Mouse (Mus musculus) right cerebral cortex, postnatal 14 days (tissue): ENCODE results near the gene Trpv1.

ENCODE experiments used
- DNase-seq: peaks from one replicate; pipeline ENCODE4 v3.0.0; 2022

Trpv1 gene

GRCm38 (mm10) chr11:73233992-73234391 is at the start of gene Trpv1:
Gene Trpv1, plus strand, starts transcription at chr11:73234292.
- no peak for DNase-seq

- no peak for DNase-seq
Measured at GRCm38 (mm10) chr11:73185872-73186615, 48.0 kb upstream of the Trpv1 start.

DNA sequence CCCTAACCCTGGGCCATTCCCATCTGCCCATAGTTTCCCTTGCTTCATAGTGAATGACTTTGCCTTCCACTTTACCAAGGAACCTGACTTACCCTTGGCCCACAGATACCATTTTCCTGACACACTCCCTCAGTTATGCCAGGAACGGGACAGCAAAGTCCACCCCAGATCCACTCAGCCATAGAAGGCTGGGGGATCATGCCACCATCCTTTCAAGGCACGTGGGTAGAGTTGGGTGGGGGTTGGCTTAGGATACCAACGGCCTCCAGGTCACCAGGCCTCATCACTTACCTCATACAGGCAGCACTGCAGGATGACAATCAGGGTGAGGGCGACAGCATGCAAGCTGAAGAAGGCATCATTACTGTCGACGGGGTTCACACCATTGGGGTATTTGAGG is 46.9 kb upstream of the Trpv1 start:
- DNase-seq = no peak

- no peak for DNase-seq
Measured at GRCm38 (mm10) chr11:73193047-73193446, 41.0 kb upstream of the Trpv1 start.

DNA sequence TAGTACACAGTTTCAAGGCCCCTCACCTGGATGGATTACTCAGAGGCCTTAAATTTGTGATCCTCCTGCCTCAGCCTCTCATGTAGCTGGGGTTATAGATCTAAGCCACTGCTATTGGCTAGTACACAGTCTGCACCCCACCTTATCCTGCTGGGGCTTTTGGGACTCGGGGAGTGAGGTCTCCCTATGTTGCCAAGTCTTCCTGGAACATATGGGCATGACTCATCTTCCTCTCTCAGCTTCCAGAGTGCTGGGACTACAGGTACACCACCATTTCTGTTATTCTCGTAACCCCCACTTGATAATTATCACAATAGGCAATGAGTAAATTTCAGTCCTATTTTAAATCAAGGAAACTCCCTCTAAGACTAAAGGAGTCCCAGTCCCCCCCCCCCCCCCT is 39.6 kb upstream of the Trpv1 start:
- no peak for DNase-seq

DNA sequence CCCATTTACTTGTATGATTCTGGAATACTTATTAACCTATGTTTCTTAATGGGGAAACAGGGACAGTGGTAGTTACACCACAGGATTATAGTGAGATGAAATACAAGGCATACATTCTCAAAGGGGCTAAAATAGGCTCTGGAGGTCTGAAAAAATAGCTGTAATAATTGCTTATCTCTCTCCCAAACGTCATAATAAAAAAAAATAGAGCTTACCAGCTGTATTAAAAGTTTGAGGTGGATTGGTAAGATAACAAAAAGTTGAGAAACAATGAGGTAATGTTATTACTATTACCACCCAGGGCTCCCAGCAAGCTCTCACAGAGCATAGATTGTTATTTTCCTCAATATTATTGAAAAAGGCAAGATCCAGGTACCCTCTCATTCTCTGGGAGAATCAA is 35.9 kb upstream of the Trpv1 start:
- no peak for DNase-seq

DNA sequence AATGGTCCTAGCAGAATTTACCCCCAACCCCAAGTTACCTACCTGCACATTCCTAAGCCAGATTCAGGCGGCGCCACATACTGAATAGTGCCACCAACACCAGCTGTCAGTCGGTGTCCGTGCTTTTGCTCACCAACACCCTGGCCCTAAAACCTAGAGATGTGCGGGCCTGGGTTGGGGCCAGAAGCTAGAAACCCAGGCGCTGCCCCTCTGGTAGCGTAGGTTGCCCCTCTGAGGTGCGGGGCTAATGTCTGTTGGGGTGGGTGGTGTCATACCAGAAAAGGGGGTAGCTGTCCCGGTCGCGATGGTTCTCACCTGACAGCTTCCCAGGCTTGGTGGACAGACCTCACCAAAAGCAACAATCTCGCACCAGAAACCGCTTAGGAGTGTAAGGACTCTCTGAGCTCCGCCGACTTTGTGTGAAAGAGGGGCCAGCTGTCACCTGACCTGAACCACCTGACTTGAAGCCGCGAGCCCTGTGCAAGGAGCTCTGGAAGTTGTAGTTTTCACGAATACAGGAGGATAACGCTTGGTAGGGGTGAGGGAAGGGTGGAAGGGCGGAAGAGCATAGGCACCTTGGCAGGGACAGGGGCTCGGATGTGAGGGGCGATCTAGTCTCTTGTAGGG is 35.4 kb upstream of the Trpv1 start, which contains the start of gene Ctns:
Gene Ctns, minus strand, starts transcription at position 440 of the 627 bp plus-strand sequence.
- peak; percentile 73 for DNase-seq

DNA sequence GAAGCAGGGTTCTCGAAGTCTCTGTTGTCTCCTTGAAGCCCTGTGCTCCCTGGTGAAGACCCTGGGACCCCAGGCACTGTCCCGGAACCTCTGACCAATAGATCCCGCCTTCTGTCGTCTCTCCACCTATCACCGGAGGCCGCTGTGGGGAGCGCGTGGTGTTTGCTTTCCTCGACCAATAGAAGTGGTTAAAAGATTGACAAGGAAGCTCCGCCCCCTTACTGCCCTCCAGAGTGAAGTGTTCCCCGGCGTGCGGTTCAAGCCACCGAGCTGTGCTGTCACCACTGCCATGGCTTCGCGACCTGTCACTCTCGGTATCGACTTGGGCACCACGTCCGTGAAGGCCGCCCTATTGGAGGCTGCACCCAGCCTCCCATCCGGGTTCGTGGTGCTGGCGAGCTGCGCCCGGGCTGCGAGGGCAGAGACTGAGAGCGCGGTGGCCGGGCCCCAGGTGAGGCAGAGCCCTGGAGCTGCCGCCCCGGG is 34.8 kb upstream of the Trpv1 start, which contains the start of gene Shpk:
Gene Shpk, plus strand, starts transcription at position 231 of the 483 bp plus-strand sequence.
- peak; percentile 93 for DNase-seq

GRCm38 (mm10) chr11:73199879-73200278 is 34.2 kb upstream of the Trpv1 start:
- no peak for DNase-seq

- DNase-seq = no peak
Measured at GRCm38 (mm10) chr11:73201021-73201420, 33.1 kb upstream of the Trpv1 start.

DNA sequence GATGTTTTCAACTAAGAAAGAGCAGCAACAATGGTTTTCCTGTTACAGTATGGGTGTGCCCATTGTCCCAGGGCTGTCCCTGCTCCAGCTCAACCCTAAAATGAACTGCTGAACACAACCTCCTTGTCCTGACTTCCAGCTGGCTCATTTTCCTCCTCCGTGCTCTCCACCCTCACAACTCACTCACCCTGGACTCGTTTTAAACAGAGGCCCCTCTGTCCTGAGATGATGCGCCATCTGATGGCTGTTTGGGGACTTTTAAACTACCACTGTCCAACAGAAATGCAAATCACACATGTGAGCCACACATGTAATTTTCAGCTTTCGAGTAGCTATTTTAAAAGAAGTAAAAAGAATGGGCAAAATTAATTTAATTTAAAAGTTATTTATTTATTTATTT is 32.5 kb upstream of the Trpv1 start:
- no peak for DNase-seq

GRCm38 (mm10) chr11:73203895-73204294 is 30.2 kb upstream of the Trpv1 start:
- no peak for DNase-seq

DNA sequence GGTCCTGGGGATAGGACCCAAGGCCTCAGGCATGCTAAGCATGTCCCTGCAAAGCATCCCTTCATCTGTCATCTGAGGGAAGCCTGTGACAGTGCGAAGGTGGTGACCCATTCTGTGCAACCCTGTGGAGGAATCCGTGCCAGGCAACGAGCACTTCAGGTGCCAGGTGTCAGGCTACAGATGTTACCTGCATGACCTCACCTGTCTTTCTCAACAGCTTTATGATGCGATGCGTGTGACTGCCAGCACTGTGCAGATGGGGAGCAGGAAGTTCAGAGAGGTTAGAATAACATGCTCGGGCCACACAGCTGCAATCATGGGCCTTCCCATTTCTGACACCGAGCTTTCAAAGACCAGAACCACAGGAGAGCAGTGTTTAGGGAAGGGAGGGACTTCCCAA is 28.9 kb upstream of the Trpv1 start:
- DNase-seq = no peak

DNA sequence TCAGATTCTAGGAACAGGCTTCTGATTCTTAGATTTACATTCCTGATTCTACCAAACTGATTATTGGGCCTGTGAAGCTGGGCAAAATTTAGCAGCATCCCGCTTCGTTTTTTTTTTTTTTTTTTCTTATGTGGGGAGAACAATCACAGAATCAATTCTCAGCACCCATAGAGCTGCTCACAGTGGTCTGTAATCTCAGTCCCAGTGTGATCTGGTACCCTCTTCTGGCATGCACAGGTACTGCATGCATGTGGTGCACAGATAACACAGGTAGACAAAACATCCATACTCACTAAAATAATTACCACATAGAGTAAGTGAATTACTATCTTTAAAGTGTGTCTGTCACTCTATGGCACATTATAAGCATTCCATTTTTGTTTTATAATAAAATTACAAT is 26.5 kb upstream of the Trpv1 start:
- no peak for DNase-seq

DNA sequence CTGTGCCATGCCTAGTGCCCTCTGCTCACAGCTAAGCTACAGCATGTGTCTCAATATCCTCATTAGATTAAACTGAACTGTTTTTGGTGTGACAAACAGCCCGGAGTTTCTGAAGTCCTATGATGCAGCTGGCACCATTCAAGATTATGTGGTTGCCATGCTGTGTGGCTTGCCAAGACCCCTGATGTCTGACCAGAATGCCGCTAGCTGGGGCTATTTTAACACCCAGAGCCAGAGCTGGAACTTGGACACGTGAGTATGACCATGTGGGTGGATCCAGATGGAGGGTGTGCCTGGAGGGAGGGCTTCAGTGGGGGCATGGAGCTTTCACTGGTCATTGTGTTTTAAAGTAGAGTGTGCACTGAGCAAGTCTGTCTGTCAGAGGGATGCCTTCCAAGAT is 20.1 kb upstream of the Trpv1 start:
- DNase-seq = no peak

DNA sequence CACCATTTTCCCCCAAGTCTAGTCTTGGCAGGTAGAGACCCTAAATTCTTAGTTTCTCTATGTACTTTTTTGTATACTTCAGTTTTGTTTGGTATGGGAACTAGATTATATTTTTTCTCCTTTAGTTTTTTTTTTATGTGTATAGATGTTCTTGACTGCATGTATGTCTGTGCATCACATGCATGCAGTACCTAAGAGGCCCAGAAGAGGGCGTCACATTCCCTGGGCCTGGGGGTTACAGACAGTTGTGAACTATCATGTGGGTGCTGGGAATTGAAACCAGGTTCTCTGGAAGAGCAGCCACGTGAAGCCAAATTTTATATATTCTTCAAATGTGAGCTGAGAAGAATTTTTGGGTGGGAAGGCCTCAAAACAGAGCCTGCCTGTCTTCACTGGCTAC is 14.4 kb upstream of the Trpv1 start:
- DNase-seq = no peak

- DNase-seq = no peak
Measured at GRCm38 (mm10) chr11:73220651-73221050, 13.4 kb upstream of the Trpv1 start.

- no peak for DNase-seq
Measured at GRCm38 (mm10) chr11:73222846-73223245, 11.2 kb upstream of the Trpv1 start.

GRCm38 (mm10) chr11:73223966-73224365 is 10.1 kb upstream of the Trpv1 start:
- DNase-seq = no peak

- no peak for DNase-seq
Measured at GRCm38 (mm10) chr11:73225856-73226255, 8.2 kb upstream of the Trpv1 start.

GRCm38 (mm10) chr11:73228881-73229280 is 5.2 kb upstream of the Trpv1 start:
- no peak for DNase-seq

- DNase-seq = no peak
Measured at GRCm38 (mm10) chr11:73230081-73230480, 4.0 kb upstream of the Trpv1 start.

- no peak for DNase-seq
Measured at GRCm38 (mm10) chr11:73232513-73232912, 1.6 kb upstream of the Trpv1 start.

- no peak for DNase-seq
Measured at GRCm38 (mm10) chr11:73235990-73236701, 2.1 kb downstream of the Trpv1 start.
